Mouse (Mus musculus): Measurements from ENCODE around the gene S100a4. TPM values are rescaled to one million over a fixed set of nuclear protein-coding genes. Genes with fewer than 3 reads are reported as not detected.

Gene S100a4
- total RNA-seq (2021) (10 to 100 TPM in 1 of 2 experiments, 1 to 10 TPM in 1; 9.9 to 11.4 TPM), polyA plus RNA-seq (2012; rRNA removed) (20.4 and 26.3 TPM in 2 replicates)
- long read RNA-seq: 0 reads

GRCm38 (mm10) chr3:90603623-90604022 lies at the start of gene S100a4:
S100a4 (plus strand) TSS chr3:90603771.
- H3K36me3 ChIP-seq (ENCODE audit: control insufficient read depth, insufficient read depth, low read length): no peaks in the 10 kb centered on the region
- H3K79me2 ChIP-seq (replicated peaks; ENCODE audit: control insufficient read depth, insufficient read depth, low read length): no peaks in the 10 kb centered on the region
- peak within 1 kb of the TSS; percentile 53 for H3K27ac ChIP-seq
- no peaks in the 10 kb centered on the region for H3K27me3 ChIP-seq (ENCODE audit: control insufficient read depth, insufficient read depth, low read length)
- DNase-seq: peak in 1 of 2 experiments; percentile 53
- no peak within 1 kb of the TSS for H3K4me3 ChIP-seq
- intact Hi-C loops (cut with DNase I): no loop called here
- TF ChIP-seq EP300 (IDR thresholded peaks at IDR 0.05; ENCODE audit: insufficient read depth, low read depth, low read length) (no peak), CTCF (IDR thresholded peaks at IDR 0.05) (no peak), POLR2A (IDR thresholded peaks at IDR 0.05; ENCODE audit: insufficient read depth, low read depth, low read length) (no peak)
- 30% methylated on average over 3 of the region's 3 CpGs for WGBS
- H3K4me1 ChIP-seq (ENCODE audit: control insufficient read depth, insufficient read depth, low read length): peaks cover 16% of the 10 kb centered on the region
- H3K9ac ChIP-seq (ENCODE audit: low read depth, low read length): no peak within 1 kb of the TSS

- Histone ChIP-seq H3K27me3 (ENCODE audit: control insufficient read depth, insufficient read depth, low read length) (no peaks in the 10 kb centered on the region), H3K9ac (ENCODE audit: low read depth, low read length) (no peak overlapping the region), H3K36me3 (ENCODE audit: control insufficient read depth, insufficient read depth, low read length) (no peaks in the 10 kb centered on the region), H3K79me2 (replicated peaks; ENCODE audit: control insufficient read depth, insufficient read depth, low read length) (no peaks in the 10 kb centered on the region), H3K4me3 (no peak overlapping the region), H3K4me1 (ENCODE audit: control insufficient read depth, insufficient read depth, low read length) (no peaks in the 10 kb centered on the region; the same call in 1 of the 2 replicates), H3K27ac (no peak overlapping the region)
- no peak for TF ChIP-seq EP300 (IDR thresholded peaks at IDR 0.05; ENCODE audit: insufficient read depth, low read depth, low read length)
- no peak for TF ChIP-seq POLR2A (IDR thresholded peaks at IDR 0.05; ENCODE audit: insufficient read depth, low read depth, low read length)
- TF ChIP-seq CTCF (IDR thresholded peaks at IDR 0.05): no peak
- 62% methylated on average over 5 of the region's 5 CpGs for WGBS
- intact Hi-C loops (cut with DNase I): no loop called here
- DNase-seq: peak in 1 of 2 experiments; percentile 33
Observed at GRCm38 (mm10) chr3:90555954-90556353, 47.6 kb upstream of the S100a4 start.

- H3K4me1 ChIP-seq (ENCODE audit: control insufficient read depth, insufficient read depth, low read length): no peaks in the 10 kb centered on the region; the same call in 1 of the 2 replicates
- no peak within 1 kb of the TSS for H3K9ac ChIP-seq (ENCODE audit: low read depth, low read length)
- H3K27ac ChIP-seq: no peak within 1 kb of the TSS
- no peaks in the 10 kb centered on the region for H3K27me3 ChIP-seq (ENCODE audit: control insufficient read depth, insufficient read depth, low read length)
- no peak within 1 kb of the TSS for H3K4me3 ChIP-seq
- H3K79me2 ChIP-seq (replicated peaks; ENCODE audit: control insufficient read depth, insufficient read depth, low read length): no peaks in the 10 kb centered on the region
- no peak for DNase-seq
- no peak for TF ChIP-seq CTCF (IDR thresholded peaks at IDR 0.05)
- no peak for TF ChIP-seq EP300 (IDR thresholded peaks at IDR 0.05; ENCODE audit: insufficient read depth, low read depth, low read length)
- intact Hi-C loops (cut with DNase I): no loop called here
- H3K36me3 ChIP-seq (ENCODE audit: control insufficient read depth, insufficient read depth, low read length): no peaks in the 10 kb centered on the region
- WGBS: 83% methylated on average over 6 of the region's 6 CpGs
Observed at GRCm38 (mm10) chr3:90560008-90560628, 43.5 kb upstream of the S100a4 start, which contains the start of gene S100a3. S100a3 (plus strand) TSS chr3:90560578.

GRCm38 (mm10) chr3:90574691-90575090 lies 28.9 kb upstream of the S100a4 start:
- Histone ChIP-seq H3K27ac (peak overlapping the region; percentile 6; the same call in 1 of the 2 replicates), H3K27me3 (ENCODE audit: control insufficient read depth, insufficient read depth, low read length) (no peaks in the 10 kb centered on the region), H3K4me3 (no peak overlapping the region), H3K4me1 (ENCODE audit: control insufficient read depth, insufficient read depth, low read length) (peaks cover 4% of the 10 kb centered on the region), H3K9ac (ENCODE audit: low read depth, low read length) (no peak overlapping the region), H3K36me3 (ENCODE audit: control insufficient read depth, insufficient read depth, low read length) (no peaks in the 10 kb centered on the region), H3K79me2 (replicated peaks; ENCODE audit: control insufficient read depth, insufficient read depth, low read length) (no peaks in the 10 kb centered on the region)
- intact Hi-C loops (cut with DNase I): no loop called here
- WGBS: 51% methylated on average over 5 of the region's 5 CpGs
- DNase-seq: peak; percentile 50 to 67
- TF ChIP-seq CTCF (IDR thresholded peaks at IDR 0.05) (no peak), POLR2A (IDR thresholded peaks at IDR 0.05; ENCODE audit: insufficient read depth, low read depth, low read length) (no peak)

GRCm38 (mm10) chr3:90575320-90575719 lies 28.3 kb upstream of the S100a4 start:
- 75% methylated on average over 3 of the region's 3 CpGs for WGBS
- Histone ChIP-seq H3K4me3 (no peak overlapping the region), H3K9ac (ENCODE audit: low read depth, low read length) (no peak overlapping the region), H3K27ac (no peak overlapping the region), H3K27me3 (ENCODE audit: control insufficient read depth, insufficient read depth, low read length) (no peaks in the 10 kb centered on the region), H3K36me3 (ENCODE audit: control insufficient read depth, insufficient read depth, low read length) (no peaks in the 10 kb centered on the region), H3K4me1 (ENCODE audit: control insufficient read depth, insufficient read depth, low read length) (peaks cover 4% of the 10 kb centered on the region), H3K79me2 (replicated peaks; ENCODE audit: control insufficient read depth, insufficient read depth, low read length) (no peaks in the 10 kb centered on the region)
- DNase-seq: no peak
- intact Hi-C loops (cut with DNase I): no loop called here
- no peak for TF ChIP-seq CTCF (IDR thresholded peaks at IDR 0.05)
- no peak for TF ChIP-seq EP300 (IDR thresholded peaks at IDR 0.05; ENCODE audit: insufficient read depth, low read depth, low read length)
- no peak for TF ChIP-seq POLR2A (IDR thresholded peaks at IDR 0.05; ENCODE audit: insufficient read depth, low read depth, low read length)

GRCm38 (mm10) chr3:90576351-90577001 lies 27.1 kb upstream of the S100a4 start:
- Histone ChIP-seq H3K79me2 (replicated peaks; ENCODE audit: control insufficient read depth, insufficient read depth, low read length) (no peaks in the 10 kb centered on the region), H3K36me3 (ENCODE audit: control insufficient read depth, insufficient read depth, low read length) (no peaks in the 10 kb centered on the region), H3K9ac (ENCODE audit: low read depth, low read length) (no peak overlapping the region), H3K4me3 (no peak overlapping the region), H3K27ac (no peak overlapping the region), H3K4me1 (ENCODE audit: control insufficient read depth, insufficient read depth, low read length) (peaks cover 4% of the 10 kb centered on the region), H3K27me3 (ENCODE audit: control insufficient read depth, insufficient read depth, low read length) (no peaks in the 10 kb centered on the region)
- intact Hi-C loops (cut with DNase I): no loop called here
- 62% methylated on average over 10 of the region's 10 CpGs for WGBS
- DNase-seq: no peak
- no peak for TF ChIP-seq POLR2A (IDR thresholded peaks at IDR 0.05; ENCODE audit: insufficient read depth, low read depth, low read length)
- TF ChIP-seq EP300 (IDR thresholded peaks at IDR 0.05; ENCODE audit: insufficient read depth, low read depth, low read length): no peak
- no peak for TF ChIP-seq CTCF (IDR thresholded peaks at IDR 0.05)
